Mouse (Mus musculus) kidney, embryonic 15.5 days (tissue): Measurements from ENCODE around the gene Ankrd50. TPM values are rescaled to one million over a fixed set of nuclear protein-coding genes. Genes with fewer than 3 reads are reported as not detected.

Experiments used
- ATAC-seq: fragments of 200-750 bp; cut with Nextera tagmentation; replicated peaks from 2 replicates; pipeline ENCODE4 v1.8.0; 2017; ENCODE audit warnings: moderate TSS enrichment; ENCODE audit not compliant: low FRiP score
- H3K27ac ChIP-seq: fragments of 300-500 bp; sonication (generic); 2 replicates; pipeline ENCODE4 v1.5.1; 2015; ENCODE audit warnings: mild to moderate bottlenecking, inconsistent platforms
- H3K27me3 ChIP-seq: fragments of 300-500 bp; sonication (generic); 2 replicates; pipeline ENCODE4 v1.6.1; 2015; ENCODE audit warnings: inconsistent platforms
- H3K36me3 ChIP-seq: fragments of 300-500 bp; sonication (generic); 2 replicates; pipeline ENCODE4 v1.6.1; 2015; ENCODE audit warnings: inconsistent platforms
- H3K4me1 ChIP-seq: fragments of 300-500 bp; sonication (generic); 2 replicates; pipeline ENCODE4 v1.6.1; 2015; ENCODE audit warnings: inconsistent platforms
- H3K4me2 ChIP-seq: fragments of 300-500 bp; sonication (generic); 2 replicates; pipeline ENCODE4 v1.6.1; 2015; ENCODE audit warnings: moderate library complexity, mild to moderate bottlenecking, inconsistent platforms
- H3K4me3 ChIP-seq: fragments of 300-500 bp; sonication (generic); replicated peaks from 2 replicates; pipeline ENCODE4 v1.5.1; 2015; ENCODE audit warnings: mild to moderate bottlenecking, inconsistent platforms
- H3K9ac ChIP-seq: fragments of 300-500 bp; sonication (generic); 2 replicates; pipeline ENCODE4 v1.6.1; 2015; ENCODE audit warnings: mild to moderate bottlenecking, inconsistent platforms
- H3K9me3 ChIP-seq: fragments of 300-500 bp; sonication (generic); replicated peaks from 2 replicates; pipeline ENCODE4 v1.6.1; 2016; ENCODE audit warnings: inconsistent platforms
- WGBS: fragments of 180-500 bp; shearing (Covaris S2); methylation state at CpG from one replicate; pipeline ENCODE4 v1.1.7; 2015; ENCODE audit warnings: mixed read lengths; 5-methylcytosine and 5-hydroxymethylcytosine counted together
- polyA plus RNA-seq: library from polyadenylated mRNA; unstranded; fragments of >200 nt; fragmentation: Nextera tagmentation; extraction: Ambion mirVana; gene quantifications from 2 replicates; pipeline ENCODE4 v1.2.1, GENCODE M21; 2015

The Ankrd50 gene
- polyA plus RNA-seq, 1 experiment from 2014 or later: 17.3 TPM

GRCm38 (mm10) chr3:38490720-38491119 lies 6.1 kb upstream of the Ankrd50 start:
- no peaks in the 10 kb centered on the region for H3K36me3 ChIP-seq
- H3K4me2 ChIP-seq: no peak overlapping the region
- 63% methylated on average over 2 of the region's 2 CpGs for WGBS
- H3K9ac ChIP-seq: no peak overlapping the region
- no peaks in the 10 kb centered on the region for H3K27me3 ChIP-seq
- peaks cover 9% of the 10 kb centered on the region for H3K4me1 ChIP-seq
- no peak overlapping the region for H3K27ac ChIP-seq
- H3K9me3 ChIP-seq: no peaks in the 10 kb centered on the region
- ATAC-seq: no peak
- H3K4me3 ChIP-seq: no peak overlapping the region

GRCm38 (mm10) chr3:38485107-38485545 lies 482 bp upstream of the Ankrd50 start:
- peak overlapping the region; percentile 97 for H3K4me3 ChIP-seq
- peak overlapping the region; percentile 40 for H3K9ac ChIP-seq
- ATAC-seq: no peak
- peak overlapping the region; percentile 70 for H3K4me2 ChIP-seq
- peaks cover 14% of the 10 kb centered on the region for H3K36me3 ChIP-seq
- peak overlapping the region; percentile 66 for H3K27ac ChIP-seq
- no peaks in the 10 kb centered on the region for H3K9me3 ChIP-seq
- 3% methylated on average over 26 of the region's 26 CpGs for WGBS
- H3K27me3 ChIP-seq: no peaks in the 10 kb centered on the region
- H3K4me1 ChIP-seq: peaks cover 27% of the 10 kb centered on the region

DNA sequence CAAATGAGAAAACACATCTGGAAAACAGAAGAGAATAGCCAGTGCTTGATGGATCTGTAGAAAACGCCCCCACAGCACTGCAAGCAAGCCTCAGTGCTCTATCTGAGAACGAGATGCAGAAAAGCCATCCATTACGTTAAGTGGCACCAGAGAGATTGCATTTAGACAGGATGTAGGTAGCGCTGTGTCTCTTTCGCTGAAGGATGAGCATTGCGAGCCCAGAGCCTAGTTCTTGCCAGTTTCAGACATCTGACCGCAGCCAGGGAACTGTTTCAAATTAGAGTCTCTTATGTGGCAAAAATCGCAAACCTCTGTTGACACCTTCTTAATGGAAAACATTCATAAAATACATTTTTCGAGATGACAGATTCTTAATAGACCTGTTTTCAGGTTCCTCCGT lies 1.1 kb downstream of the Ankrd50 start:
- H3K27ac ChIP-seq: peak overlapping the region; percentile 22
- peaks cover 27% of the 10 kb centered on the region for H3K36me3 ChIP-seq
- 0 out of 2 replicates have a peak, but pooled peaks cover 3% of the 10 kb centered on the region for H3K9me3 ChIP-seq
- WGBS: 13% methylated on average over 10 of the region's 10 CpGs
- peaks cover 37% of the 10 kb centered on the region for H3K4me1 ChIP-seq
- no peak for ATAC-seq
- no peaks in the 10 kb centered on the region for H3K27me3 ChIP-seq
- peak overlapping the region; percentile 97 for H3K4me3 ChIP-seq
- peak overlapping the region; percentile 97 for H3K9ac ChIP-seq
- peak overlapping the region; percentile 70 for H3K4me2 ChIP-seq

GRCm38 (mm10) chr3:38482749-38483148 lies 1.9 kb downstream of the Ankrd50 start:
- 0 out of 2 replicates have a peak, but pooled peaks cover 3% of the 10 kb centered on the region for H3K9me3 ChIP-seq
- ATAC-seq: no peak
- H3K4me3 ChIP-seq: peak overlapping the region; percentile 97
- H3K9ac ChIP-seq: 0 out of 2 replicates have a peak overlapping the region, but pooled peaks have one; percentile 12
- 47% methylated on average over 11 of the region's 11 CpGs for WGBS
- H3K4me1 ChIP-seq: peaks cover 39% of the 10 kb centered on the region
- H3K27ac ChIP-seq: peak overlapping the region; percentile 22; the same call in 1 of the 2 replicates
- no peaks in the 10 kb centered on the region for H3K27me3 ChIP-seq
- peak overlapping the region; percentile 70 for H3K4me2 ChIP-seq
- peaks cover 33% of the 10 kb centered on the region for H3K36me3 ChIP-seq

GRCm38 (mm10) chr3:38481106-38481505 lies 3.5 kb downstream of the Ankrd50 start:
- H3K36me3 ChIP-seq: peaks cover 39% of the 10 kb centered on the region
- no peak for ATAC-seq
- H3K4me2 ChIP-seq: peak overlapping the region; percentile 46
- no peaks in the 10 kb centered on the region for H3K27me3 ChIP-seq
- peak overlapping the region; percentile 17; the same call in 1 of the 2 replicates for H3K4me3 ChIP-seq
- peaks cover 44% of the 10 kb centered on the region for H3K4me1 ChIP-seq
- 59% methylated on average over 1 of the region's 1 CpGs for WGBS
- no peak overlapping the region for H3K9ac ChIP-seq
- H3K27ac ChIP-seq: no peak overlapping the region
- 0 out of 2 replicates have a peak, but pooled peaks cover 3% of the 10 kb centered on the region for H3K9me3 ChIP-seq

GRCm38 (mm10) chr3:38477936-38478335 lies 6.7 kb downstream of the Ankrd50 start:
- Histone ChIP-seq H3K9ac (no peak overlapping the region), H3K36me3 (peaks cover 52% of the 10 kb centered on the region), H3K27ac (no peak overlapping the region), H3K4me2 (no peak overlapping the region), H3K4me3 (no peak overlapping the region), H3K9me3 (0 out of 2 replicates have a peak, but pooled peaks cover 3% of the 10 kb centered on the region), H3K27me3 (no peaks in the 10 kb centered on the region), H3K4me1 (peaks cover 51% of the 10 kb centered on the region)
- ATAC-seq: no peak
- WGBS: 63% methylated on average over 1 of the region's 1 CpGs

- no peak for ATAC-seq
- Histone ChIP-seq H3K27me3 (no peaks in the 10 kb centered on the region), H3K4me1 (peaks cover 31% of the 10 kb centered on the region), H3K4me3 (no peak overlapping the region), H3K4me2 (no peak overlapping the region), H3K9ac (no peak overlapping the region), H3K9me3 (0 out of 2 replicates have a peak, but pooled peaks cover 3% of the 10 kb centered on the region), H3K36me3 (peaks cover 49% of the 10 kb centered on the region), H3K27ac (no peak overlapping the region)
- 38% methylated on average over 6 of the region's 6 CpGs for WGBS
Measured at GRCm38 (mm10) chr3:38475587-38475986, 9.1 kb downstream of the Ankrd50 start.

DNA sequence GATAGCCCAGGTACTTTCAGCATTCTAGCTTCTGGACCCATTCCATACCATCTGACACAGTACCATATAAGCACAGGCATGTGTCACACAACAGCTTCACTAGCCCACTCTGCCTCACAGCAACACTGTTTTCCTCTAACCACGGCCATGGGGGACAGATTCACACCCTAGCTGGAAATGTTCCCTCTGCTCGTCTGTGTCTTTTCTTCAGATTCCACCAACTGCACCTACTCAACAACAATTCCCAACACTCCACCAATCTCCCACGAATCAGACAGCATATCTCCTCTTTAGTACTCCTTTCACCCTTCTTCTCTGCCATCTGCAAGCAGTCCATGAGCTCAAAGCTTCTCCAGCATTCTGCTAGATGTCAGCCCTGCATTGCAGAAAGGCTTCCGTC lies 11.5 kb downstream of the Ankrd50 start:
- no peak overlapping the region for H3K9ac ChIP-seq
- 89% methylated on average over 4 of the region's 4 CpGs for WGBS
- H3K27me3 ChIP-seq: no peaks in the 10 kb centered on the region
- H3K27ac ChIP-seq: no peak overlapping the region
- peaks cover 32% of the 10 kb centered on the region for H3K36me3 ChIP-seq
- no peak overlapping the region for H3K4me2 ChIP-seq
- H3K9me3 ChIP-seq: no peaks in the 10 kb centered on the region
- no peak for ATAC-seq
- peaks cover 21% of the 10 kb centered on the region for H3K4me1 ChIP-seq
- H3K4me3 ChIP-seq: no peak overlapping the region

GRCm38 (mm10) chr3:38471516-38471915 lies 13.1 kb downstream of the Ankrd50 start:
- no peak overlapping the region for H3K4me2 ChIP-seq
- no peaks in the 10 kb centered on the region for H3K27me3 ChIP-seq
- H3K27ac ChIP-seq: no peak overlapping the region
- peaks cover 18% of the 10 kb centered on the region for H3K4me1 ChIP-seq
- ATAC-seq: no peak
- no peak overlapping the region for H3K4me3 ChIP-seq
- no peak overlapping the region for H3K9ac ChIP-seq
- H3K9me3 ChIP-seq: no peaks in the 10 kb centered on the region
- H3K36me3 ChIP-seq: peaks cover 31% of the 10 kb centered on the region

DNA sequence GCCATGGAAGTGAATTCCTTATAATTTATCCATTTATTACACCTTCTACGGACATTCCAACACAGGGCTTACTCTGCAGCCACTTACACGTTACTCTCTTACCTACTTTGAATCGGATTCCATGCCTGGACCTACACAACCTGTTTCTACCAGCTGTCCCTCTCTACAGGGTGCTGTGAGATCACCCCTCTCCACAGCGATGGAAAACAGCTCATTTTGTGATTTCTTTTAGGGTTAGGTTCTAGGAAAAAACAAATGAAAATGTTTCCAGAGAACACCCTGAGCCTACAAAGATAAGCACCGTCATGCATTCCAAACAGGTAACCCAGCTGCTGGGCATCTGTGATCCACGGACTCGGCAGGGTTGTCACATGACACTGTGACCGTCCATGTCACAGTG lies 16.5 kb downstream of the Ankrd50 start:
- 87% methylated on average over 8 of the region's 8 CpGs for WGBS
- Histone ChIP-seq H3K9me3 (no peaks in the 10 kb centered on the region), H3K4me1 (no peaks in the 10 kb centered on the region), H3K27ac (no peak overlapping the region), H3K36me3 (peaks cover 38% of the 10 kb centered on the region), H3K4me2 (no peak overlapping the region), H3K27me3 (no peaks in the 10 kb centered on the region), H3K9ac (no peak overlapping the region), H3K4me3 (no peak overlapping the region)
- no peak for ATAC-seq

DNA sequence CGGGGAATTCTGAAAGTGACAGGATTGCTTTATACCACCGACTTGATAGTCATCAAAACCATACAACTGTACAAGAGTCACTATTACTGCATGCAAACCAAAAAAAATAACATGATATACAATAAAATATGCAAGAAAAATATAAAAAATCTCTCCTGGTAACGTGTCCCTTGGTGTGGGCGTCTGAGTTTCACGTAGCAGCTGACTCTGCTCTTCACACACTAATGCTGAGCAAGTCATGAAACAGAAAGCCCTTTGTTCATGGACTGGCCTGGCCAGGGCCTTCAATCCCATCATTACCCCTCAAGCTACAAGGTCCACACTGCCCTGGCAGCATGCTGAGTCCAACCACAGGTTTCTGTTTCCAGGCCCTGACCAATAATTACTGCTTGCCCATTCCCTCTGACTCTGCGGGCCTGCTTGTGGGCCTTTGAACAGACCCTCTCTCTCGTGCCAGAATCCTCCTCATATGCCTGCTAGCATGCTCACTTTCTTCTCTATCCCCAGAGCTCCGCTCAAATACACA lies 17.7 kb downstream of the Ankrd50 start:
- Histone ChIP-seq H3K9ac (no peak overlapping the region), H3K4me1 (no peaks in the 10 kb centered on the region), H3K27me3 (no peaks in the 10 kb centered on the region), H3K27ac (no peak overlapping the region), H3K4me2 (no peak overlapping the region), H3K4me3 (no peak overlapping the region), H3K9me3 (no peaks in the 10 kb centered on the region), H3K36me3 (peaks cover 43% of the 10 kb centered on the region)
- WGBS: 88% methylated on average over 8 of the region's 8 CpGs
- ATAC-seq: no peak

DNA sequence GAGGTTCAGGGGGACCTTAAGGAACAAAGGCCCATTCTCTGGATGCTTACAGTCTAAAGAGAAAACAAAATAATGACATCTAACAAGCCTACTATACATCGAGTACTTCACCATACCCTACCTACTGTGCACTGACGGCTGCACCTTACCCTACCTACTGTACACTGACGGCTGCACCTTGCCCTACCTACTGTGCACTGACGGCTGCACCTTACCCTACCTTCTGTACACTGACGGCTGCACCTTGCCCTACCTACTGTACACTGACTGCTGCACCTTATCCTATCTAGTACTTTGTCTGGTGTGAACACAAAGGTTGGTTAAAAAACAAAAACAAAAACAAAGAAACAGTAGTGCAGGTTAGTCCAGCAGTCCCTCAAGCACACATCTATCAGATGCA lies 18.5 kb downstream of the Ankrd50 start:
- no peak for ATAC-seq
- WGBS: 95% methylated on average over 5 of the region's 5 CpGs
- Histone ChIP-seq H3K4me2 (no peak overlapping the region), H3K4me3 (no peak overlapping the region), H3K27ac (no peak overlapping the region), H3K9me3 (no peaks in the 10 kb centered on the region), H3K9ac (no peak overlapping the region), H3K36me3 (peaks cover 48% of the 10 kb centered on the region), H3K4me1 (no peaks in the 10 kb centered on the region), H3K27me3 (no peaks in the 10 kb centered on the region)

- no peak overlapping the region for H3K9ac ChIP-seq
- H3K36me3 ChIP-seq: peaks cover 65% of the 10 kb centered on the region
- H3K4me2 ChIP-seq: no peak overlapping the region
- WGBS: 89% methylated on average over 2 of the region's 2 CpGs
- H3K4me3 ChIP-seq: no peak overlapping the region
- no peaks in the 10 kb centered on the region for H3K9me3 ChIP-seq
- H3K27ac ChIP-seq: no peak overlapping the region
- ATAC-seq: no peak
- H3K4me1 ChIP-seq: no peaks in the 10 kb centered on the region
- no peaks in the 10 kb centered on the region for H3K27me3 ChIP-seq
Measured at GRCm38 (mm10) chr3:38463149-38463548, 21.5 kb downstream of the Ankrd50 start.
